Mouse (Mus musculus) gastrocnemius, adult 18-20 months (tissue): ENCODE results near the gene Klhdc4. TPM values are rescaled to one million over a fixed set of nuclear protein-coding genes. Genes with fewer than 3 reads are reported as not detected.
A peak's percentile ranks its signal among the peaks of the same experiment; 100 is the strongest.

ENCODE experiments used
- DNase-seq: peaks from one replicate; pipeline ENCODE4 v3.0.0; 2021; ENCODE audit warnings: low spot score
- total RNA-seq, 2 experiments: library from RNA; stranded (reverse); gene quantifications; 2 replicates each; pipeline ENCODE4 v1.2.3; 2021

Klhdc4 gene
- total RNA-seq, 2 experiments from 2014 or later, result 9.4 to 10.7 TPM

- no peak for DNase-seq
Observed at GRCm38 (mm10) chr8:121850436-121850820, 21.1 kb upstream of the Klhdc4 start.

DNA sequence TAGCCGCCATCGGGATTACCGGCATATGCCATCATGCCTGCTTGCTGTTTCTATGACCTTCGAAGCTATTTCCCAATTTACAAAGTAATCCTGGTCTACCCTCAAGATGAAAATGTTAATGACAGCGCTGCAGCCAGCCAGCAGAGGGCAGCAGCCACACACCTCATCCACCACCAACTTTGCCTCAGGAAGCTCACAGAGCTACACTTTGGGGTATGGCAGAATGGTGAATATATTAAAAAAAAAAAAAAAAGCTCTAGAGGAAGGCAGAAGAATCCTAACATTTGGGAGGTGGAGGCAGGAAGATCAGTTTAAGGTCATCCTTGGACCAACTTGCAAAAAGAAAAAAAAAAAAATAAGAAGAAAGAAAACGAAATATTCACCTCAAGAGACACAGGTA, 20.6 kb upstream of the Klhdc4 start:
- DNase-seq, result peak; percentile 55

DNA sequence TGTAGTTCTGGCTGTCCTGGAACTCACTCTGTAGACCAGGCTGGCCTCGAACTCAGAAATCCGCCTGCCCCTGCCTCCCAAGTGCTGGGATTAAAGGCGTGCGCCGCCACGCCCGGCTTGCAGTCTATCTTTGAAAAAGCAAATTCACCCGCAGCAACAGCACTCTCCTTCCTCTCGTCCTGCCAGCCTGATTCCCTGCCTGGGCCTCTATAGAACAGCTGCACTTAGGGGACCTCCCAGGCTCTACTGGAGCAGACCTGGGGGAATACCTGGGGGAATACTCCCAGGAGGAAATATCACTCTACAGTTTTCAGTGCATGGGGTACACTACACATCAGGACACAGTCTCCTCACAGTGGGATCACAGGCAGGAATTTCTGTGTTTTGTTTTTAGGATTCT, 19.9 kb upstream of the Klhdc4 start:
- DNase-seq, result no peak

DNA sequence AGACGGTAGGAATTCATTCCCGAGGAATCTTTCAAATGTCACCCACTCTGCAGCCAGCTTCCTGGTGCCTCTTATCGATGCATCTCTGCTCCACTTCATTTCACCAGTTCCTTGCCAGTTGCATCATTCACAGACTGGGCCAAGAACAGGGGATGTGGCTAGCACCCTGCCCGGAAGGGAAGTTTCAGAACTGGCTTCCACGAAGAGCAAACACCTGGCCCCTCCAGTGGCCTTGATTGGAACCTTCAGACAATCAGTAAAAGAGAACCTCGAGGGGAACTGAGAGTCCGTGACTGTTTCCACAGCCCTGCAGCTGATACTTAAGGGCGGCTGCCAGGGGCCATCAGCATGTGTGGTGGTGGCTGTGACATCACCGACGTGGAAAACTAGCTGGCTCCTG, 19.1 kb upstream of the Klhdc4 start:
- DNase-seq, result no peak

DNA sequence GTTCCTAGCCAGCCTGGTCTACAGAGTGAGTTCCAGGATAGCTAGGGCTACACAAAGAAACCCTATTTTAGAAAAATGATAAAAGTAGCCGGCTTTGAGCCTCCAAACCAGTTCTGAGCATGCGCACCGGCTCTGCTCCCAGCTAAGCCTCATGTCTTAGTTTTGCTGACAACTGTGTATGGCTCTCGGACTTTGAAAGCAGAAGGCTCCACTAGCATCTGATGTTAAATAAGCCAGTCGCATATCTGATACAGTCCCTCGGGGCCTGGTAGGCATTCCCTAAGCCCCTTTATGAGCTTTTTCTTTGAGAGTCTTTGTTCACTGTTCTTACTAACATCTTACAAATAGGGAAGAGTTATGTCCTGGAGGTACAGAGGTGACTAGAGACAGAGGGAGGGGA, 18.6 kb upstream of the Klhdc4 start:
- no peak for DNase-seq

- DNase-seq, result no peak
Observed at GRCm38 (mm10) chr8:121847261-121847822, 18.0 kb upstream of the Klhdc4 start.

- DNase-seq, result no peak
Observed at GRCm38 (mm10) chr8:121846815-121847214, 17.4 kb upstream of the Klhdc4 start.

GRCm38 (mm10) chr8:121844765-121845164, 15.4 kb upstream of the Klhdc4 start:
- no peak for DNase-seq

DNA sequence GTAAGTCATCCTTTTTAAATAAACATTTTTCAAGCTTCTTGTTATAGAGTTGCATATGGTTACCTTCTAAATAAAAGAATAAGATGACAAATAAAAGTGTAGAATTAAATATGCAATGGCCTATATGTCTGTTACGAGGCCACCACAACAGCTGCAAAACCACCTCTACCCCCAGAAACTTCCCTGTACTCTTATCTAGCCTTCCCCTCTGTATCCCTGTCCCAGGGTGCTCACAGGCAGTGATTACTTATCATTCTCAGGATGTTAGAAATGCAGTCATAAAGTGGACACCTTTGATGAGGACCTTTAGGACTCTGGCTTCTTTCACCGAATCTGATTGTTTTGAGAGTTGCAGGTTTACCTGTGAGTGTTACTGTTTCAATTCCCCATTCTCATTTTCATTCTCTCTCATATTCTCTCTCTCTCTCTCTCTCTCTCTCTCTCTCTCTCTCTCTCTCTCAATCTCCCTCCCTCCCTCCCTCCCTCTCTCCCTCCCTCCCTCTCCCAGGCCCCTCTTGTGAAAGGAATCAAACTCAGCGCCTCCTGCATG, 13.9 kb upstream of the Klhdc4 start:
- no peak for DNase-seq

DNA sequence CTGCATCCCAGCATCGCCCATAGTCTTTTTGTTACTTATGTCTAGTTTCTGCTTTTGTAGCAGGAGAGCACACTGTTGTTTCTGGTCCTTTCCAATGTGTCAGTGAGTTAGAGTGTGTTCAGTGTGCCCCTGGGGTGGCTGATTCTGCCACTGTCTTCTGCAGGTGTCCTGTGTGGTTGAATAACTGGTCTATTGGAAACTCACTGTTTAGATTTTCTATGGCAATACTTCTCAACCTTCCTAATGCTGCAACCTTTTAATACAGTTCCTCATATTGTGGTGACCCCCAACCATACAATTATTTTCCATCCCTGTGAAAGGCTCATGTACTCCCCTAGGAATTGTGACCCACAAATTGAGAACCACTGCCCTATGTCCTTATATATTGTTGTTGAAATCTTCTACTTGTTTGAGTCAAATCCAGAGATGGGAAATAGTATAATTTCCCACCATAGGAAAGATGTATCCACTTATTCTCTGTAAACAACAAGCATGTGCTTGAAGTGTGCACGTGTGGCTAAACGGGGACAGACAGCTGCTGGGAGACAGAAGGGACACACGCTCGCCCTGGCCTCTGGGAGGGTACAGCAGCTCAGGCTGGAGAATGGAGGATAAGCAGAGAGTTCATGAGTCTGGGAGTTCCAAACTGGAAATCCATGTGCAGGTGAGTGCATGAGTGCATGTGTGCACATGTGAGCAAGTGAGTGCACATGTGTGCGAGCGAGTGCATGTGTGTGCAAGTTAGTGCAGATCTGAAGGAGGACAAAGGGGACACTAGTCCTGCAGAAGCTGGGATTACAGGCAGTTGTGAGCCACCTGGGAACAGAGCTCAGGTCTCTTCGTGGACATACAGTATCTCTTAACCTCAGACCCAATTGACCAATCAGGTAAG, 12.9 kb upstream of the Klhdc4 start:
- DNase-seq, result no peak

- DNase-seq, result no peak
Observed at GRCm38 (mm10) chr8:121841242-121841641, 11.9 kb upstream of the Klhdc4 start.

- DNase-seq, result peak; percentile 55
Observed at GRCm38 (mm10) chr8:121832503-121832902, 3.1 kb upstream of the Klhdc4 start.

GRCm38 (mm10) chr8:121832061-121832460, 2.7 kb upstream of the Klhdc4 start:
- no peak for DNase-seq

DNA sequence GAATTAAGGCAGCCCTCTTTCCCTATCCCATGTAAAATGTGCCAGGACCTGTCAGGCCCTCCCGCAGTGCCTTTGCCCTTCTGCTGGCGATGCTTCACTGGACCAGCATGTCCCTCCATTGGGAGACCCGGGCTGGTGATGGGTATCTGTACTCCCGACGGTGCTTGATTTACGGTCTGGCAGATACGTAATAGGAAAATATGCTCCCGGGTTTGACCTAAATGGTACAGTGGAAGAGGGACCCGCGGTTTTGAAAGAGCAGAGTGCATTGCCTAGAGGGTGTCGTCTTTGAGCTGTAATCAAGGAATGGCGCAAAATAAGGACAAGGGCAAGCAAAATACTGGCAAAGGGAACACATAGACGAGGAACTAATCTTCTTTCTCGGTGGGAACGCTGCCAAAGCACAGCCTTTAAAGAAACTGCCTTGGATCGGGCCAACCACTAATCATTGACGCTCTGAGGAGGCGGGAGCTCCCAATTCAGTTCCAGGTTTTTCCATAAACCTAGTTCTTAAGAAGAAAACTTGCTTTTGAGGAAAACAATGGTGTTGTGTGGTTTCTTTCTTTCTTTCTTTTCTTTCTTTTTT, 501 bp upstream of the Klhdc4 start:
- no peak for DNase-seq

DNA sequence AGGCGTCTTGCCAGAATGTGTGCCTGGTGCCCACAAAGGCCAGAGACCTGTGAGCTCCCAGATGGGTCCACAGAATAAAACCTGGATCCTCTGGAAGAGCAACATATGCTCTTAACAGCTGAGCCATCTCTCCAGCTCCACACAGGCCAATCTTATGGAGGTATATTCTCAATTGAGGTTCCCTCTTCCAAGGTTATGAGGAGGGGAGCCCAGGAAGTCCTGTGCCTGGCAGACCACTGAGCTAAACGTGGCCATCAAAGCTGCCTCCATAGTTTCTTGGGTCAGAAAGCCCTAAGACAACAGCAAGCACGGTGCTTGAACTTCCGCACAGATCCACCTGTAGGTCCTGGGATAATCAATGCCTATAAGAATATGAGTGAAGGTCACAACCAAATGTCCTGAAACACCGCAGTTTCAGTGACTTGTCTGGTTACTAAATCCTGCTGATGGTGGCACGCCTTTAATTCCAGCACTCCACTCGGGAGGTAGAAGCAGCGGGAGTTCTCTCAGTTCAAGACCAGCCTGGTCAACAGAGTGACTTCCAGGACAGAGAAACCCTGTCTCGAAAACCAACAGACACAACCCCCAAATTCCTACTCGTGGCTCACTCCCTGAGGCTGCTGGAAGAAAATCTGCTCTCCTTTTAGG, 869 bp downstream of the Klhdc4 start:
- DNase-seq, result no peak

- no peak for DNase-seq
Observed at GRCm38 (mm10) chr8:121827726-121828125, 1.6 kb downstream of the Klhdc4 start.

DNA sequence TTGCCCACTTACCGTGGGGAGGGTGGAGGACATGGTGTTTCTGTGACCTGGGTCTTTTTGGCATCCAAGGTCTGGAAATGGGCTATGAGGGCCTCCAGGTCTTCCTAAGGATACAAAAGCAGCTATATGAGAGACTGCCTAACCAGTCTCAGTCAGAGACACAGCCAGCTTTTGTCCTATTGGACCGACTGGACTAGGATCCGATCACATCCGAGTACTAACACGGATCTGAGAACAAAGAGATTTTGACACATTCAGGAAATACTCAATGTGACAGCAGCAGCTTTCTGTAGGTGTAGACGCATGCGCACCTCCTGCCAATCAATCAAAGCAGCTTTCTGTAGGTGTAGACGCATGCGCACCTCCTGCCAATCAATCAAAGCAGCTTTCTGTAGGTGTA, 7.6 kb downstream of the Klhdc4 start:
- DNase-seq, result no peak

- DNase-seq, result no peak
Observed at GRCm38 (mm10) chr8:121821320-121821719, 8.0 kb downstream of the Klhdc4 start.

GRCm38 (mm10) chr8:121820840-121821239, 8.5 kb downstream of the Klhdc4 start:
- no peak for DNase-seq

DNA sequence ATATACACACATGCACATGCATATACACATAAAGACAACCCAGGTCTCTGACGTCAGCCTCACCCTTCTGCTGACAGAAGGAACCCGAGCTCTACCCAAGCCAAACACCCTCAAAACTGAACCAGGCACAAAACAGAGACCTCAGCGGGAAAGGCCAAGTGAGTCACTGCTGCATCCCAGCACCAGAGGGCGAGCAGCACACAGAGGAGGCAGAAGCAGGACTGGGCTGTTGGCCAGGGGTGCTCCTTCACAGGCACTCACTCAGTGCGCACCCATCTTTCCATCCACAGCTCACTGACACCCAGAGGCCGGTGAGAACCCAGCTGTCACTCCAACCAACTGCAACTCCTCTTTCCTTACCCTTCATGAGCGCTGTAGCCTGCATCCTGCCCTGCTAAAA, 11.1 kb downstream of the Klhdc4 start:
- DNase-seq, result no peak

GRCm38 (mm10) chr8:121811931-121812570, 17.3 kb downstream of the Klhdc4 start:
- DNase-seq, result no peak
